Mouse (Mus musculus): ENCODE measurements around the gene Wipf3. TPM values are rescaled to one million over a fixed set of nuclear protein-coding genes. Genes with fewer than 3 reads are reported as not detected.
A peak's percentile ranks its signal among the peaks of the same experiment; 100 is the strongest.

The Wipf3 gene
- polyA plus RNA-seq, 1 experiment = 1.9 TPM

DNA sequence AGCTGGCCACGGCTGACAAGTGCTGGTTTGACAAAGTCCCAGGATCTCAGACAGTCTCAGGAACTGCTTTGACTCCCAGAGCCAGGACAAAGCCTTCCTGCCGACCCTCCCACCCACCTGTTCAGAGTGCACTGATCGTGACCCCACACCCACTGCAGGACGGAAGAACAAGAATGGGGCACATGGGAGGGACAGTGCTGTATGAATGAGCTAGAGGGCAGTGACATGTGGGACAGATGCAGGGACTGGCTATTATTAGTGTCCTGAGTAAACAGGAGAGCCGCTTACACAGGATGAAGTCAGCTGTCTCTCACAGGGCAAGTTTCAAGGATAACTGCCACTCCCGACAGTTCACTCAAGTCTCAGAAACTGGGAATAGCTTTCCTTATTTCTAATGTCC is 20.1 kb upstream of the Wipf3 start:
- TF ChIP-seq POLR2A (IDR thresholded peaks at IDR 0.05; ENCODE audit: low read depth, low read length) (no peak), CTCF (conservative IDR thresholded peaks at IDR 0.05; ENCODE audit: insufficient read depth, insufficient read length, low read depth, low read length) (no peak)
- H3K36me3 ChIP-seq (ENCODE audit: control insufficient read depth, insufficient read depth, low read length) = no peaks in the 10 kb centered on the region
- H3K4me1 ChIP-seq (ENCODE audit: control insufficient read depth, insufficient read depth, low read length) = no peaks in the 10 kb centered on the region
- H3K27ac ChIP-seq (ENCODE audit: insufficient read depth, low read depth, low read length) = no peak overlapping the region
- H3K4me3 ChIP-seq (ENCODE audit: insufficient read depth, low read depth, low read length) = no peak overlapping the region
- peak; percentile 13 for DNase-seq
- 43% methylated on average over 6 of the region's 6 CpGs for WGBS
- H3K27me3 ChIP-seq (replicated peaks; ENCODE audit: control insufficient read depth, insufficient read depth, low read length) = no peaks in the 10 kb centered on the region

DNA sequence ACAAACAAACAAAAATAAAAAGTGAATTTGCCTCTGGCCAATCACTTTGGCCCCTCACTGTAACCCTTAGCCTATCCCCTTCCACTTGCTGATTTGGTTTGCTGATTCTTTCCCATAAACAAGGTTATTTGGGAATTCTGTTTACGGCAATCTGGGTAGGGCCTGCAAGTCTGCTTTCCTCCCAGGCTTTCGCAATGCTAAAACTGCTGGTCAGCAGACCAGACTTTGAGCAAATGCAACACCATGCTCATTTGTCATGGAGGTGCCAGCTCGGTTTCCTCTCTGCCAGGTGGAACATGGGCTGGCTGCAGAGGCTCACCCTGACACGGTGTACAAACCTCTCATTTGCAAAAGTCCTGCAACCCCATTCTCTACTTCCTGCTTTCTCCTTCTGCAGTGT is 19.0 kb upstream of the Wipf3 start:
- no peak for TF ChIP-seq CTCF (conservative IDR thresholded peaks at IDR 0.05; ENCODE audit: insufficient read depth, insufficient read length, low read depth, low read length)
- no peak for TF ChIP-seq POLR2A (IDR thresholded peaks at IDR 0.05; ENCODE audit: low read depth, low read length)
- DNase-seq = no peak
- H3K36me3 ChIP-seq (ENCODE audit: control insufficient read depth, insufficient read depth, low read length) = no peaks in the 10 kb centered on the region
- no peaks in the 10 kb centered on the region for H3K27me3 ChIP-seq (replicated peaks; ENCODE audit: control insufficient read depth, insufficient read depth, low read length)
- H3K4me3 ChIP-seq (ENCODE audit: insufficient read depth, low read depth, low read length) = no peak overlapping the region
- H3K4me1 ChIP-seq (ENCODE audit: control insufficient read depth, insufficient read depth, low read length) = no peaks in the 10 kb centered on the region
- WGBS = 67% methylated on average over 4 of the region's 4 CpGs
- no peak overlapping the region for H3K27ac ChIP-seq (ENCODE audit: insufficient read depth, low read depth, low read length)

DNA sequence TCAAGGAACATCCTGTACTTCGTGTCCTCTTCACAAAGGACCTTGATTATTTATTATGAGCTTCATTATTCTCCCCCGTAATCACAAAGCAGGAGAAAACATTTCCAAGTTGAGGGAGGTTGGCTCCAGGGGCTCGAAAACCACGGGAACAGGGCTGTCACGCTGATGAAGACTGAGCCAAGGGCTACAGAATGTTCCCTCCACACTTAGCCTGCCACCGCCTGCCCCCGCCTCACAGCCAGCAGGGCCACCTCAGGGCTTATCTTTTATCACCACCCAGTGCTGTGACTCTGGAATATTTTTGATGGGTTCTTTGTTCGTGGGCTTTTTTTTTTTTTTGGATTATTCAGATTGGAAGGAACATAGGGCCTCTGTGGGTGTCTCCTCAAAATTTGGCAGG is 17.8 kb upstream of the Wipf3 start:
- TF ChIP-seq POLR2A (IDR thresholded peaks at IDR 0.05; ENCODE audit: low read depth, low read length) (no peak), CTCF (conservative IDR thresholded peaks at IDR 0.05; ENCODE audit: insufficient read depth, insufficient read length, low read depth, low read length) (no peak)
- no peak overlapping the region for H3K4me3 ChIP-seq (ENCODE audit: insufficient read depth, low read depth, low read length)
- no peak overlapping the region for H3K27ac ChIP-seq (ENCODE audit: insufficient read depth, low read depth, low read length)
- H3K4me1 ChIP-seq (ENCODE audit: control insufficient read depth, insufficient read depth, low read length) = no peaks in the 10 kb centered on the region
- no peak for DNase-seq
- no peaks in the 10 kb centered on the region for H3K36me3 ChIP-seq (ENCODE audit: control insufficient read depth, insufficient read depth, low read length)
- H3K27me3 ChIP-seq (replicated peaks; ENCODE audit: control insufficient read depth, insufficient read depth, low read length) = no peaks in the 10 kb centered on the region
- 72% methylated on average over 8 of the region's 8 CpGs for WGBS

DNA sequence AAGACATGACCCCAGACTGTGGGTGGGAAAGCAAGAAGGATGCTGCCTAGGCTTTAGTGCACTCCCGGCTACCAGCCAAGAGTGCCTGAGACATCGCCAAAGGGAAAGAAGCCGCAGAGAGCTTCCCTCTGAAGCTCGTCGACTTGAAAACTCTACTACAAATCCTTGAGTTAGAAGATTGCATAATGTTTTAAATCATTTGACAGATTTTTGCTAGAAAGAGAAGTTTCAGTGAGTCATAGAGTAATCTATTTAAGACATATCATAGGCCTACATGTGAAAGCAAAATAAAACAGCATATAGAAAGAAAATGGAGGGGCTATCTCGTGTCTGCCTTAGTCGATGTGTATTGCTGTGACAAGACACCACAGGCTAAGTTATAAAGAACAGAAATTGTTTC is 16.5 kb upstream of the Wipf3 start:
- H3K4me1 ChIP-seq (ENCODE audit: control insufficient read depth, insufficient read depth, low read length) = no peaks in the 10 kb centered on the region
- 91% methylated on average over 7 of the region's 7 CpGs for WGBS
- no peaks in the 10 kb centered on the region for H3K27me3 ChIP-seq (replicated peaks; ENCODE audit: control insufficient read depth, insufficient read depth, low read length)
- TF ChIP-seq CTCF (conservative IDR thresholded peaks at IDR 0.05; ENCODE audit: insufficient read depth, insufficient read length, low read depth, low read length) = no peak
- TF ChIP-seq POLR2A (IDR thresholded peaks at IDR 0.05; ENCODE audit: low read depth, low read length) = no peak
- no peak overlapping the region for H3K4me3 ChIP-seq (ENCODE audit: insufficient read depth, low read depth, low read length)
- H3K36me3 ChIP-seq (ENCODE audit: control insufficient read depth, insufficient read depth, low read length) = no peaks in the 10 kb centered on the region
- DNase-seq = no peak
- no peak overlapping the region for H3K27ac ChIP-seq (ENCODE audit: insufficient read depth, low read depth, low read length)

DNA sequence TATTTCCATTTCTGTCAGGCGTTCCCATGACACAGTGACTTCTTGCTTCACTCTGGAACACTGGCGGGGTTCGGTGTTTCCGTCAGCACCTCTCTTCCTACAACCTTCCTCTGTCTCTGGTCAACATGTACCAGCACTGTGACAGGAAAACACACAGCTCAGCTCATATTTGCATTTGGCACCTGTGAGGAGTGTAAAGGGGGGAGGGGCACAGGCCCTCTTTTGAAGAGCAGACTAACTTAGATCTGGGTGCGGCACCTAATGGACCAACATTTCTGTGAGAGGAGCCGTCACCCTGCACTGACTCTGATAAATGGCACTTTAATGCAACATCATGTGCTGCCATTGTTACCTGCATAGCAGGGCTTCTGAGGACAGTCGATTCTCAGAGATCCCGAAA is 4.2 kb upstream of the Wipf3 start:
- no peak for DNase-seq
- 79% methylated on average over 8 of the region's 8 CpGs for WGBS
- Histone ChIP-seq H3K4me1 (ENCODE audit: control insufficient read depth, insufficient read depth, low read length) (no peaks in the 10 kb centered on the region), H3K27ac (ENCODE audit: insufficient read depth, low read depth, low read length) (no peak overlapping the region), H3K27me3 (replicated peaks; ENCODE audit: control insufficient read depth, insufficient read depth, low read length) (0 out of 2 replicates have a peak, but pooled peaks cover 1% of the 10 kb centered on the region), H3K4me3 (ENCODE audit: insufficient read depth, low read depth, low read length) (no peak overlapping the region), H3K36me3 (ENCODE audit: control insufficient read depth, insufficient read depth, low read length) (no peaks in the 10 kb centered on the region)
- TF ChIP-seq CTCF (conservative IDR thresholded peaks at IDR 0.05; ENCODE audit: insufficient read depth, insufficient read length, low read depth, low read length) (no peak), POLR2A (IDR thresholded peaks at IDR 0.05; ENCODE audit: low read depth, low read length) (no peak)

DNA sequence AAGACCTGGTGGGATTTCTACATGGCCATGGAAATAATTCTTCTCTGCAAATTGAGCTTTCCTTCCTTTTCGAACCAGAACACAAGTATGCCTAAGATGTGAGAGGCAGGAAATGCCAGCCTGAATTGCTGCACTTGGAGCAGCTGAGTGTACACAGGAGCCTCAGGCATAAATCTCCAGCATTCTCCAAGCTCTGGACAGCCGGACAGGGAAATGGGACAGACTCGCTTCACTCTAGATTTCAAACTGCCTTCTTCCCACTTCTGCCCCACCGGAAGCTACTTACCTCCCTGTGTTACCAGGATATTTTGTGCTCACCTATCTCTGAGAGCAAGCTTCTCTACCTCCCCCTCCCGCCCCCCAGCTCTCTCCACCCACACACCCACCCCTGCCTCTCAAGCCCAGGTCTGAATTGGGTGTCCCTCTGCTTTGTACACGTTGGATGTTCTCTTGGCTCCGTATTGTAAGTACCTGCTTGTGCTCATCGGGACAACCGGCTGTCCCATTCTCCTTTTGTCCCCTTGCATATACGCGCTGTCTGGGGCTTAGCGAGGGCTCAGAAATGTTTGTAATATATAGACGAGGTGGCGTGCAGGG is 455 bp upstream of the Wipf3 start:
- no peak for DNase-seq
- H3K27ac ChIP-seq (ENCODE audit: insufficient read depth, low read depth, low read length) = no peak overlapping the region
- H3K4me1 ChIP-seq (ENCODE audit: control insufficient read depth, insufficient read depth, low read length) = no peaks in the 10 kb centered on the region
- WGBS = 3% methylated on average over 13 of the region's 14 CpGs
- peak overlapping the region; percentile 48; the same call in 1 of the 2 replicates for H3K4me3 ChIP-seq (ENCODE audit: insufficient read depth, low read depth, low read length)
- H3K36me3 ChIP-seq (ENCODE audit: control insufficient read depth, insufficient read depth, low read length) = no peaks in the 10 kb centered on the region
- 0 out of 2 replicates have a peak, but pooled peaks cover 1% of the 10 kb centered on the region for H3K27me3 ChIP-seq (replicated peaks; ENCODE audit: control insufficient read depth, insufficient read depth, low read length)
- no peak for TF ChIP-seq POLR2A (IDR thresholded peaks at IDR 0.05; ENCODE audit: low read depth, low read length)
- TF ChIP-seq CTCF (conservative IDR thresholded peaks at IDR 0.05; ENCODE audit: insufficient read depth, insufficient read length, low read depth, low read length) = no peak

DNA sequence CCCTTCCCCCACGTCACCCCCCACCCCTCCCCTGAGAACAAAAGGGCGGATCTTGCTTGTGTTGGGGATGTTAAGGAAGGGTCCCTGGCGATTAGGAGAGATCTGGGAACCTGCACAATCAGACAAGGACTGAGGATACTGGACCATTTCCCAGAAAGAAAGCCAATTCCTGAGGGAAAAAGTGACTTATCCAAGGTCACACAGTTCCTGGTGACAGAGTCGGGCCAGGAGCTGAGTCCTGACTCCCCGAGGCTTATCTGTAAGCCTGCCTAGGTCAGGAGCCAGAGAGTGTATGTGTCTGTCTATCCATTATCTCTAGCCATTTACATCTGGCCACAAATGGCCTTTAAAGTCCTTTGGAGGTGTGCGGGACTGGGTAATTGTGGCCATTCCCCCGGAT is 818 bp downstream of the Wipf3 start:
- H3K36me3 ChIP-seq (ENCODE audit: control insufficient read depth, insufficient read depth, low read length) = no peaks in the 10 kb centered on the region
- TF ChIP-seq CTCF (conservative IDR thresholded peaks at IDR 0.05; ENCODE audit: insufficient read depth, insufficient read length, low read depth, low read length) = no peak
- TF ChIP-seq POLR2A (IDR thresholded peaks at IDR 0.05; ENCODE audit: low read depth, low read length) = no peak
- peak overlapping the region; percentile 52 for H3K4me3 ChIP-seq (ENCODE audit: insufficient read depth, low read depth, low read length)
- 42% methylated on average over 7 of the region's 7 CpGs for WGBS
- 0 out of 2 replicates have a peak, but pooled peaks cover 1% of the 10 kb centered on the region for H3K27me3 ChIP-seq (replicated peaks; ENCODE audit: control insufficient read depth, insufficient read depth, low read length)
- H3K4me1 ChIP-seq (ENCODE audit: control insufficient read depth, insufficient read depth, low read length) = no peaks in the 10 kb centered on the region
- no peak overlapping the region for H3K27ac ChIP-seq (ENCODE audit: insufficient read depth, low read depth, low read length)
- no peak for DNase-seq
